Mouse (Mus musculus): ENCODE results near the gene Hpse. TPM values are rescaled to one million over a fixed set of nuclear protein-coding genes. Genes with fewer than 3 reads are reported as not detected.

Gene Hpse
- polyA plus RNA-seq, 1 experiment from 2014 or later = 6.2 TPM

- 75% methylated on average over 4 of the region's 4 CpGs for WGBS
- no peaks in the 10 kb centered on the region for H3K36me3 ChIP-seq (ENCODE audit: control insufficient read depth, insufficient read depth, low read length)
- H3K4me3 ChIP-seq (ENCODE audit: low read length) = no peak overlapping the region
- H3K4me2 ChIP-seq (ENCODE audit: low read depth, low read length) = no peak overlapping the region
- H3K9ac ChIP-seq (ENCODE audit: low read length) = no peak overlapping the region
- no peak overlapping the region for H3K27ac ChIP-seq (ENCODE audit: low read length)
- peaks cover 2% of the 10 kb centered on the region; the same call in 1 of the 2 replicates for H3K4me1 ChIP-seq (replicated peaks; ENCODE audit: control insufficient read depth, insufficient read depth, low read length)
- ATAC-seq (ENCODE audit: low read depth) = no peak
- no peaks in the 10 kb centered on the region for H3K27me3 ChIP-seq (ENCODE audit: control insufficient read depth, insufficient read depth, low read depth, low read length)
- no peaks in the 10 kb centered on the region for H3K9me3 ChIP-seq (ENCODE audit: control insufficient read depth, low read length)
Observed at GRCm38 (mm10) chr5:100635908-100636307, 83.6 kb downstream of the Hpse start.

DNA sequence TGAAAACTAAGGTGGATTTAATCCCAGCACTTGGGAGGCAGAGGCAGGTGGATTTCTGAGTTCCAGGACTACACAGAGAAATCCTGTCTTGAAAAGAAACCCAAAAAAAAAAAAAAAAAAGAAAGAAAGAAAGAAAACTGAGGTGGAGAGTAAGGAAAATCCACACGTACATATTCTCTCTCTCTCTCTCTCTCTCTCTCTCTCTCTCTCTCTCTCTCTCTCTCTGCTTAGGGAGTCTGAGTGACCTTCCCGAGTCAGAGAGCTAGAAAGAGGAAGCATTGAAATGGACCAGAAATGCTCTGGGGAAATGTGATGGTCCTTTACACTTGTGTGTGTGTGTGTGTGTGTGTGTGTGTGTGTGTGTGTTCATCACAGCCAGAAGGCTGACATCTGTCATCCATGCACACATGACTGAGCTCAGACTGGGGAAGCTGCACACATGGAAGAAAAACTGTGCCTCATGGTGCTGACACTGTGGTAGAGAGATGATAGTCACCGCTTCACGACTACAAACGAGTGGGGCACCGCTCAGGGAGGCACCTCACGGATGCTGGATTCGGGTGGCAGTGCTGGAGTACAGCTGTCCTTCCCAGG, 84.5 kb downstream of the Hpse start:
- ATAC-seq (ENCODE audit: low read depth) = no peak
- Histone ChIP-seq H3K9me3 (ENCODE audit: control insufficient read depth, low read length) (no peaks in the 10 kb centered on the region), H3K36me3 (ENCODE audit: control insufficient read depth, insufficient read depth, low read length) (no peaks in the 10 kb centered on the region), H3K27me3 (ENCODE audit: control insufficient read depth, insufficient read depth, low read depth, low read length) (no peaks in the 10 kb centered on the region), H3K4me2 (ENCODE audit: low read depth, low read length) (no peak overlapping the region), H3K27ac (ENCODE audit: low read length) (no peak overlapping the region), H3K9ac (ENCODE audit: low read length) (no peak overlapping the region), H3K4me3 (ENCODE audit: low read length) (no peak overlapping the region), H3K4me1 (replicated peaks; ENCODE audit: control insufficient read depth, insufficient read depth, low read length) (peaks cover 2% of the 10 kb centered on the region; the same call in 1 of the 2 replicates)
- 79% methylated on average over 8 of the region's 8 CpGs for WGBS

GRCm38 (mm10) chr5:100632540-100633129, 86.9 kb downstream of the Hpse start:
- WGBS = 72% methylated on average over 8 of the region's 8 CpGs
- H3K4me3 ChIP-seq (ENCODE audit: low read length) = no peak overlapping the region
- no peak overlapping the region for H3K4me2 ChIP-seq (ENCODE audit: low read depth, low read length)
- no peaks in the 10 kb centered on the region for H3K36me3 ChIP-seq (ENCODE audit: control insufficient read depth, insufficient read depth, low read length)
- no peak overlapping the region for H3K27ac ChIP-seq (ENCODE audit: low read length)
- H3K9me3 ChIP-seq (ENCODE audit: control insufficient read depth, low read length) = no peaks in the 10 kb centered on the region
- H3K9ac ChIP-seq (ENCODE audit: low read length) = no peak overlapping the region
- ATAC-seq (ENCODE audit: low read depth) = peak; percentile 51; the same call in 1 of the 2 replicates
- H3K27me3 ChIP-seq (ENCODE audit: control insufficient read depth, insufficient read depth, low read depth, low read length) = no peaks in the 10 kb centered on the region
- peaks cover 2% of the 10 kb centered on the region; the same call in 1 of the 2 replicates for H3K4me1 ChIP-seq (replicated peaks; ENCODE audit: control insufficient read depth, insufficient read depth, low read length)

Other genes starting within 250 kb of the Hpse start
- 12.2 and 13.6 TPM in 2 replicates for gene Lin54, start 219.1 kb downstream of the Hpse start, polyA plus RNA-seq (2015; fragmentation: Nextera tagmentation; extraction: Ambion mirVana)
- gene Cops4, start 201.4 kb downstream of the Hpse start, polyA plus RNA-seq (2015; fragmentation: Nextera tagmentation; extraction: Ambion mirVana) = 165 and 174 TPM in 2 replicates
- 12.5 and 16.7 TPM in 2 replicates for gene Plac8, start 147.5 kb downstream of the Hpse start, polyA plus RNA-seq (2015; fragmentation: Nextera tagmentation; extraction: Ambion mirVana)
- gene Coq2, start 44.6 kb downstream of the Hpse start, polyA plus RNA-seq (2015; fragmentation: Nextera tagmentation; extraction: Ambion mirVana) = 44.1 and 47.2 TPM in 2 replicates
- gene Helq, start 78.9 kb upstream of the Hpse start, polyA plus RNA-seq (2015; fragmentation: Nextera tagmentation; extraction: Ambion mirVana) = 10.9 and 14.1 TPM in 2 replicates
- gene Mrps18c, start 78.9 kb upstream of the Hpse start, polyA plus RNA-seq (2015; fragmentation: Nextera tagmentation; extraction: Ambion mirVana) = 154 and 158 TPM in 2 replicates
- 32.2 and 33.0 TPM in 2 replicates for gene Abraxas1, start 101.2 kb upstream of the Hpse start, polyA plus RNA-seq (2015; fragmentation: Nextera tagmentation; extraction: Ambion mirVana)
- gene Gpat3, start 126.0 kb upstream of the Hpse start, polyA plus RNA-seq (2015; fragmentation: Nextera tagmentation; extraction: Ambion mirVana) = 1.6 and 2.8 TPM in 2 replicates

Measured in lung, embryonic 16.5 days (tissue).